Mouse (Mus musculus): ENCODE measurements around the gene Gstp3. TPM values are rescaled to one million over a fixed set of nuclear protein-coding genes. Genes with fewer than 3 reads are reported as not detected.

Gene Gstp3
- polyA plus RNA-seq, 1 experiment from 2014 or later, result 0.23 TPM

DNA sequence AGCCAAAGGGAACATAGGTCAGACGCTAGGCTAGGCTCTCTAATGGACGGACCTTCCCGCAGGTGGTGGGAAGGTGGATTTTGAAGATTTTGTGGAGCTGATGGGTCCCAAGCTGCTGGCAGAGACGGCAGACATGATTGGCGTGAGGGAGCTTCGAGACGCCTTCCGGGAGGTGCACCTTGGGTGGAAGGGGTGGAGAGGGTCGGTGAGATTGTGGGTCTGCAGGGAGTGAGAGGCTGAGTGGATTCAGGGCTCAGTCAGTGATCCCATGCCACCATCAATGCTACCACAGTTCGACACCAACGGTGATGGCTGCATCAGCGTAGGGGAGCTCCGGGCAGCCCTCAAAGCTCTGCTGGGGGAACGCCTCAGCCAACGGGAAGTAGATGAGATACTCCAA is 26.8 kb upstream of the Gstp3 start:
- Histone ChIP-seq H3K9me3 (replicated peaks) (no peaks in the 10 kb centered on the region), H3K27ac (replicated peaks) (no peak overlapping the region), H3K27me3 (ENCODE audit: low read depth, poor library complexity, severe bottlenecking) (peaks cover 7% of the 10 kb centered on the region; the same call in 1 of the 2 replicates), H3K4me3 (no peak overlapping the region), H3K36me3 (no peaks in the 10 kb centered on the region), H3K4me1 (peaks cover 9% of the 10 kb centered on the region; the same call in 1 of the 2 replicates)
- no peak for DNase-seq (ENCODE audit: low spot score)
- WGBS, result 92% methylated on average over 15 of the region's 15 CpGs

GRCm38 (mm10) chr19:4084984-4085383 is 25.6 kb upstream of the Gstp3 start:
- Histone ChIP-seq H3K36me3 (no peaks in the 10 kb centered on the region), H3K9me3 (replicated peaks) (no peaks in the 10 kb centered on the region), H3K27ac (replicated peaks) (no peak overlapping the region), H3K4me3 (no peak overlapping the region), H3K4me1 (peaks cover 9% of the 10 kb centered on the region; the same call in 1 of the 2 replicates), H3K27me3 (ENCODE audit: low read depth, poor library complexity, severe bottlenecking) (peaks cover 7% of the 10 kb centered on the region; the same call in 1 of the 2 replicates)
- WGBS, result 89% methylated on average over 1 of the region's 1 CpGs
- DNase-seq (ENCODE audit: low spot score), result no peak

- WGBS, result 33% methylated on average over 8 of the region's 8 CpGs
- no peak overlapping the region for H3K4me3 ChIP-seq
- no peak for DNase-seq (ENCODE audit: low spot score)
- no peaks in the 10 kb centered on the region for H3K9me3 ChIP-seq (replicated peaks)
- H3K4me1 ChIP-seq, result peaks cover 9% of the 10 kb centered on the region; the same call in 1 of the 2 replicates
- no peaks in the 10 kb centered on the region for H3K36me3 ChIP-seq
- peaks cover 7% of the 10 kb centered on the region; the same call in 1 of the 2 replicates for H3K27me3 ChIP-seq (ENCODE audit: low read depth, poor library complexity, severe bottlenecking)
- no peak overlapping the region for H3K27ac ChIP-seq (replicated peaks)
Observed at GRCm38 (mm10) chr19:4083826-4084225, 24.5 kb upstream of the Gstp3 start.

- no peaks in the 10 kb centered on the region for H3K36me3 ChIP-seq
- peaks cover 7% of the 10 kb centered on the region; the same call in 1 of the 2 replicates for H3K27me3 ChIP-seq (ENCODE audit: low read depth, poor library complexity, severe bottlenecking)
- no peak for DNase-seq (ENCODE audit: low spot score)
- no peaks in the 10 kb centered on the region for H3K9me3 ChIP-seq (replicated peaks)
- peaks cover 9% of the 10 kb centered on the region; the same call in 1 of the 2 replicates for H3K4me1 ChIP-seq
- no peak overlapping the region for H3K4me3 ChIP-seq
- H3K27ac ChIP-seq (replicated peaks), result no peak overlapping the region
- WGBS, result 75% methylated on average over 7 of the region's 7 CpGs
Observed at GRCm38 (mm10) chr19:4083316-4083715, 23.9 kb upstream of the Gstp3 start.

DNA sequence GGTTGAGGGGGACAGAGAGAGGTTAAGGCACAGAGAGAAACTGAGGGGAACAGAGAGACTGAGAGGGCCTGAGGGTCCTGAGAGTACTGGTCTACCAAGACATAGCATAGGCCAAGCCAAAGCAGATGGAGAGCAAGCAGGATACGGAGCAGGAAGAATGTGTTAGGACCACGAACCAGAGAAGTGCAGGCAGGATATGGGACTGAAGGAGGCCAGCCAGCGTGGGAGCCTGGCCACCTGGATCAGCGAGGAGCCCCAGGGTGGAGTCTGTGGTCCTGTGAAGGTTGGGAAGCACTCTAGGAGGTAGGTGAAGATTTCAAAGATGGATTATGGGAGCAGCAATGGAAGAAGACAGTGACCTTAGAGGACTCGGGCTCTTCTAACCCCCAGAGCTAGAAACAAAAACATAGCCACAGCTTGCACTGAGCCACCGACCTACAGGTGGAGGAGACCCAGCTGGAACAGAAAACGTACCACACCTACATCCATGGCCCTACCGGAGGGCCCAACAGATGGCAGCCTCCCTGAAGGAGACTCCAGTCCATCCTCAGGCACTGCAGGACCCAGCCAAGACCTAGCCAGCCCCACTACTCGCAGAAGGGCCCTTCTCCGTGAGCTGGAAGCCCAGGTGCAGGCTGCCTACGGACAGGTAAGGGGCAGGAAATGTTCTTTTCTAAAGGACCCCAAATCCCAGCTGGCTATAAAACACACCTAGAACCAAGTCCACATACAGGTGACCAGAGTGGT is 23.0 kb upstream of the Gstp3 start:
- no peak for DNase-seq (ENCODE audit: low spot score)
- H3K36me3 ChIP-seq, result no peaks in the 10 kb centered on the region
- no peak overlapping the region for H3K4me3 ChIP-seq
- no peak overlapping the region for H3K27ac ChIP-seq (replicated peaks)
- no peaks in the 10 kb centered on the region for H3K9me3 ChIP-seq (replicated peaks)
- H3K27me3 ChIP-seq (ENCODE audit: low read depth, poor library complexity, severe bottlenecking), result peaks cover 7% of the 10 kb centered on the region; the same call in 1 of the 2 replicates
- peaks cover 9% of the 10 kb centered on the region; the same call in 1 of the 2 replicates for H3K4me1 ChIP-seq
- 90% methylated on average over 11 of the region's 11 CpGs for WGBS

GRCm38 (mm10) chr19:4081394-4081793 is 22.0 kb upstream of the Gstp3 start, which contains the start of gene Cabp2:
TSS of gene Cabp2 (plus strand) at chr19:4081578.
- no peak for DNase-seq (ENCODE audit: low spot score)
- 80% methylated on average over 3 of the region's 3 CpGs for WGBS

DNA sequence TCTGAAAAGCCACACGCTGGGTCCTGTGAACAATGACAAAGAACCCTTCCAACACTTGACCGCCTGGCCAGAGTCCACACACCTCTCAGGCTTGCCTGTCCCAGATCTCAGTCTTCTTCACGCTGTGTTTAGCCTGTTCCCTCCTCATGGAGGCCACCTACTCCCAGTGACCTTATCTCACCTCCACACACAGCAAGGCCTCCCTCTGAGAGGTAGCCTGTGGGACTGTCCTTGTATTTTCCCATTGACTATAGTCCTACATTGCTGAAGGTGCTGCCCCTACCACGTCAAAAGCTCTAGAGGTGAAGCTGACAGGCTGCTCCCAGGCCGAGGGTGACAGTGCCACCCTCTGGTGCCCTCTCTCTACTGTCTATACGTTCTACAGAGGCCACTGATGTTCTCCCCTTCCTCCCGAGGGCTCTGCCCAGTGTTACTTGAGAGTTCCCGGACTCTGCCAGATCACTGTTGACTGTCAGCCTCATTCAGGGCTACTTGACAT is 21.2 kb upstream of the Gstp3 start:
- 0 out of 2 replicates have a peak, but pooled peaks cover 3% of the 10 kb centered on the region for H3K9me3 ChIP-seq (replicated peaks)
- no peak overlapping the region for H3K4me3 ChIP-seq
- 70% methylated on average over 8 of the region's 8 CpGs for WGBS
- H3K27me3 ChIP-seq (ENCODE audit: low read depth, poor library complexity, severe bottlenecking), result peaks cover 7% of the 10 kb centered on the region; the same call in 1 of the 2 replicates
- no peak for DNase-seq (ENCODE audit: low spot score)
- no peaks in the 10 kb centered on the region for H3K36me3 ChIP-seq
- peaks cover 9% of the 10 kb centered on the region; the same call in 1 of the 2 replicates for H3K4me1 ChIP-seq
- H3K27ac ChIP-seq (replicated peaks), result no peak overlapping the region

More at GRCm38 (mm10) chr19:4081394-4081793, 22.0 kb upstream of the Gstp3 start, which contains the start of gene Cabp2:
- Histone ChIP-seq H3K36me3 (no peaks in the 10 kb centered on the region), H3K4me3 (no peak within 1 kb of the TSS), H3K27ac (replicated peaks) (no peak within 1 kb of the TSS), H3K4me1 (peaks cover 9% of the 10 kb centered on the region; the same call in 1 of the 2 replicates), H3K9me3 (replicated peaks) (0 out of 2 replicates have a peak, but pooled peaks cover 2% of the 10 kb centered on the region), H3K27me3 (ENCODE audit: low read depth, poor library complexity, severe bottlenecking) (peaks cover 7% of the 10 kb centered on the region; the same call in 1 of the 2 replicates)

- 84% methylated on average over 1 of the region's 1 CpGs for WGBS
Observed at GRCm38 (mm10) chr19:4079594-4079993, 20.2 kb upstream of the Gstp3 start.

GRCm38 (mm10) chr19:4075531-4075930 is 16.2 kb upstream of the Gstp3 start:
- Histone ChIP-seq H3K4me1 (no peaks in the 10 kb centered on the region), H3K27me3 (ENCODE audit: low read depth, poor library complexity, severe bottlenecking) (no peaks in the 10 kb centered on the region), H3K9me3 (replicated peaks) (0 out of 2 replicates have a peak, but pooled peaks cover 3% of the 10 kb centered on the region), H3K4me3 (no peak overlapping the region), H3K27ac (replicated peaks) (no peak overlapping the region), H3K36me3 (no peaks in the 10 kb centered on the region)
- 81% methylated on average over 1 of the region's 1 CpGs for WGBS
- DNase-seq (ENCODE audit: low spot score), result no peak

More at GRCm38 (mm10) chr19:4079594-4079993, 20.2 kb upstream of the Gstp3 start:
- no peak for DNase-seq (ENCODE audit: low spot score)
- H3K27ac ChIP-seq (replicated peaks), result no peak overlapping the region
- H3K9me3 ChIP-seq (replicated peaks), result 0 out of 2 replicates have a peak, but pooled peaks cover 3% of the 10 kb centered on the region
- no peak overlapping the region for H3K4me3 ChIP-seq
- peaks cover 7% of the 10 kb centered on the region; the same call in 1 of the 2 replicates for H3K27me3 ChIP-seq (ENCODE audit: low read depth, poor library complexity, severe bottlenecking)
- H3K4me1 ChIP-seq, result peaks cover 9% of the 10 kb centered on the region; the same call in 1 of the 2 replicates
- H3K36me3 ChIP-seq, result no peaks in the 10 kb centered on the region

DNA sequence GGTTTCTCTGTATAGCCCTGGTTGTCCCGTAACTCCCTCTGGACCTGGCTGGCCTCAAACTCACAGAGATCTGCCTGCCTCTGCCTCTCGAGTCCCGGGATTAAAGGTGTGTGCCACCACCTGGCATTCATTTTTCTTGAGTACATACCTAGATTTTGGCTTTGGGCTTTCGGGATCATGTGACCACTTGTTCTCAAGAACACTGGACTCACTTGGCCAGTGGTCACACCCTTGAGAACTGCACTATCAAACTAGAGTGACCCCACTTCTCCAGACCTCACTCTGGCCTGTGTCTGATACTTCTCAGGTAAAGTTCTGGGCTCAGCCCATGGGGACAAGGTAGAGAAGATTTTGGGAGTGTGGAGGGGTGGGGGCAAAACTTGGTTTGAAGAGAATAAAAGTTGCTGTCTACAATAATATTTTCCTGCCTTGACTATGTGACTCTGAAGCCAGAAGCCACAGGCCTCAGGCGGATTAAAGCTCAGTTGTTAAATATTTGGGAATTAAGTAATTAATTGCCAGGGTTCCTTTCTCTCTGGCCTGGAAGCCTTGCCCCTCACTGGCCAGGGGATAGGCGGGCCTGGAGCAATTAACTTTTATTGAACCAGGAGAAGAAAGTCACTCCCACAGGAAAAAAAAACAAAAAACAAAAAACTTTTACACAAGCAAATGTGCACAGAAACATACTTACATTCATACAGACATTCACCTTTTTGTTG is 13.5 kb upstream of the Gstp3 start:
- 84% methylated on average over 6 of the region's 6 CpGs for WGBS
- no peak for DNase-seq (ENCODE audit: low spot score)
- H3K9me3 ChIP-seq (replicated peaks), result 0 out of 2 replicates have a peak, but pooled peaks cover 3% of the 10 kb centered on the region
- H3K4me3 ChIP-seq, result no peak overlapping the region
- H3K27me3 ChIP-seq (ENCODE audit: low read depth, poor library complexity, severe bottlenecking), result no peaks in the 10 kb centered on the region
- H3K27ac ChIP-seq (replicated peaks), result no peak overlapping the region
- H3K36me3 ChIP-seq, result no peaks in the 10 kb centered on the region
- H3K4me1 ChIP-seq, result no peaks in the 10 kb centered on the region; the same call in 1 of the 2 replicates

DNA sequence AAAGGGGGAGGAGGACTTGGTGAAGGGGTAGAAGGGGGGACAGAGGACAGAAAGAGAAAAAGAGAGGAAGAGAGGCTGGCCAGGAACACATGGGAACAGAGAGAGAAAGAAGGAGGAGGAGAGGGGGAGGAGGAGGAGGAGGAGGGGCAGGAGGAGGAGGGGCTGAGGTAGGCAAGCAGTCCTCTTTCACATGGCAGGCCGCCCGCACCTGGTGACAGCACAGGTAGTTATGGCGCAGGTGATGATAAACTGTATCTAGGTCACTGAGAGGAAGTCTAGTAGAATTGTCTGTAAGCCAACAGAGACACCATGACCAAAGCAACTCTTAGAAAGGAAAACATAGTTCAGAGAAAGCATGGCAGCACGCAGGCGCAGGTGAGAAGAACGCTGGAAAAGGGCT is 12.0 kb upstream of the Gstp3 start:
- Histone ChIP-seq H3K4me3 (no peak overlapping the region), H3K9me3 (replicated peaks) (0 out of 2 replicates have a peak, but pooled peaks cover 1% of the 10 kb centered on the region), H3K36me3 (no peaks in the 10 kb centered on the region), H3K27ac (replicated peaks) (no peak overlapping the region), H3K4me1 (no peaks in the 10 kb centered on the region; the same call in 1 of the 2 replicates), H3K27me3 (ENCODE audit: low read depth, poor library complexity, severe bottlenecking) (no peaks in the 10 kb centered on the region)
- WGBS, result 89% methylated on average over 6 of the region's 6 CpGs
- DNase-seq (ENCODE audit: low spot score), result no peak

DNA sequence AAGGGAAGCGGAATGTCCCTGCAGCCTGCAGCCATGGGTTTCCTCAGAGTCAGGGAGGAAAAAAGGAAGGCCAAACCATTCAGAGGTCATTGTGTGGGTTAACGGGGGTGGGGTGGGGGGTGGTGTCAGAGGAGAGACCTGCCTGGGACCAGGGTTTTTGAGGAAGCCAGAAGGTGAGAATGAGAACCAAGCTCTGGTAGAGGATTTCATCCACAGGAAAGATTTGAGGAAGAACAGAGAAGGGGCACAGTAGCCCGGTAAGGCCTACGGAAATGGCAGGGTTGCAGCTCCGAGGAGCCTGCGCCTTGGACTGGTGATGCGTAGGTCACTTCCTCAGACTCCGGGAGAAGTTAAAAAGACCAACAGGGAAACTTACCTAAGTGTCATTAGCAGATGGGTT is 11.4 kb upstream of the Gstp3 start:
- DNase-seq (ENCODE audit: low spot score), result no peak
- 81% methylated on average over 8 of the region's 8 CpGs for WGBS
- Histone ChIP-seq H3K27ac (replicated peaks) (no peak overlapping the region), H3K4me1 (no peaks in the 10 kb centered on the region; the same call in 1 of the 2 replicates), H3K27me3 (ENCODE audit: low read depth, poor library complexity, severe bottlenecking) (no peaks in the 10 kb centered on the region), H3K4me3 (no peak overlapping the region), H3K9me3 (replicated peaks) (no peaks in the 10 kb centered on the region), H3K36me3 (no peaks in the 10 kb centered on the region)
